Mouse (Mus musculus) skeletal muscle tissue, adult 2 months (tissue): ENCODE results near the gene Ptprg.
A peak's percentile ranks its signal among the peaks of the same experiment; 100 is the strongest.
"Not testable (repeated sequence)": the region's sequence is repeated elsewhere in the genome, so short reads cannot be mapped to it uniquely, and the experiment has no call there.

Experiments used
- DNase-seq: peaks from one replicate; pipeline ENCODE4 v3.0.0-alpha.2; 2012; ENCODE audit warnings: low read depth, low spot score

The Ptprg gene

DNA sequence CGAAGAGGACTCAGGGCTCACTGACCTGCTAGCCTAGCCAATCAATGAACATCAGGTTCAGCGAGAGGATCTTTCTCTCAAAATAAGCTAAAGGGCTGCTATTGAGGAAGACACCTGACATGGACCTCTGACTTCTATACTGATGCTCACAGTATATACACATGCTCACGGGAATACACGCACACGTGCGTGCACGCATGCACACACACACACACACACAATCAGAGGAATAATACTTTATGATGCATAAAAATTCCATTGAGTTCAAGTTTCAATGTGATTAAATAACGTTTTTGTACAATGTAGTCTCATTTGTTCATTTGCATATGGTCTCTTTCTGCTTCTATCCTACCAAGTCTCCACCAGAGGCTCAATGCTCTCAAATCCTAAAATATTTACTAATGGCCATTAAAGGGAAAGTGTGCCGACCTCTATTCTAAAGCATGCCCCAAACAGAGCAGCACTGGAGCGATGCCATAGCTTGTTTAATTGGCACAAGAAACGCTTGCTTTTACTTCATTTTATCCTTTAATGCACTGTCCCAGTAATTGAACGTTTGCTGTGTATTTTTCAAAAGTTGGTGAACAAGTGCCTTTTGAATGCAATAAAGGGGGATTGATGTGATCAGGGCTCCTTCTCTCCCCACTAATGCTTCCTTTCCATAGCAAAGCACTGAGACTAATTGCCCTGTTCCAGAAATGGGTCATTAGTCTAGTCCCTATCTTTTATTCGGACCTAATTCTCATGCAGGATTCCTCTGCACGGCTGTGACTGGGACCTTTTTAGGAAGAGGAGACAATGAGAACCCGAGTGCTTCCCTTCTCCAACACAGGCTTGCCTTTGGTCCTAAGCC, 407.2 kb downstream of the Ptprg start:
- no peak for DNase-seq

DNA sequence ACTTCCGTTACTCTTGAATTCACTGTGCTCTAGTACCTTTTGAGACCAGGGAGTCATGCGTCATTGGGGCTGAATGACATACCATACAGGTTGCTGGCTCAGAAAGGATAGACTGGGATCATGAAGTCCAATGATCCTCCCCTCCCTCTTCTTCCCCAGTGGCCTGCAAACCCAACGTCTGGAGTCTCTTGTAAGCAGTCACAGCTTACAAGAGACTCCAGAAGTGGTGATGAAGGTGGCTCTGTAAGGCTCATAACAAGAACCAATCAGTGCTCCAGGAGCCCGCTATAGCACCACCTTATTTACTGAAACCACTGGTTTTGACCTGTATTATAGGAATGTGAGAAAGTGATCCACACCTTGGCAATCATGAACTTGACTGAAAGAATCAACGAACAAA, 408.8 kb downstream of the Ptprg start:
- DNase-seq, result no peak

DNA sequence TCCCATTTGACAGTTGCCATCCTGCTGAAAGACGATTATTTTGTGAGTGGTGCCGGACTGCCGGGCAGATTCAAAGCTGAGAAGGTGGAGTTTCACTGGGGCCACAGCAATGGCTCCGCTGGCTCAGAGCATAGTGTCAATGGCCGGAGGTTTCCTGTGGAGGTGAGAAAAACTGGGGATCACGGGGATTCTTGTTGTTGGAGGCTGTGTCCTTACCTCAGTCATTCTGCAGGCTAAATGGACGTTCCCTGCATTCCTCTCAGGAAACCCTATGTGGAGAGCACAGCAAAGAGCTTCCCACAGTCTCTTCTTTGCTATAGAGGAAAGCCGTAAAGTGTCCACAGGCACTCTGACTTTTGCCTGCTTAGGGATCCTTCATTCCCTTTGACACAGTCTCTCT, 409.2 kb downstream of the Ptprg start:
- DNase-seq, result no peak

DNA sequence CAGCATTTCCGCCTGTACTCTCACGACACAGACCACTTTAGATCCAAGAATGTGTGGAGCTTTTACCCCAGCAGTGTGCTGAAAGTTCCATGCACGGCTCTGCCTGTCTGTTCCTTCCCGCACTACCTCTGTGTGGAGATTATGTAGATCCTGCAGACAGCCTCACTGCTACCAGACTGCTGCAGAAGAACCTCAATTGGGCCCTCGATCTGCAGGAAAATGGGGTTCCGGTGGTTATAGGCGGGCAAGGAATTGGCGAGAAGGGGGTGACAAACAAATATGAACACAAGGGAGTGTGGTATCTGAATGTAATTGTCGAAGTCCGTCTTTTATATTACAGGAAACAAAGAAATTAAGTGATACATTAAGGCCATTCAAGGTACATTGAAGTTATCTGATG, 410.5 kb downstream of the Ptprg start:
- DNase-seq, result no peak

DNA sequence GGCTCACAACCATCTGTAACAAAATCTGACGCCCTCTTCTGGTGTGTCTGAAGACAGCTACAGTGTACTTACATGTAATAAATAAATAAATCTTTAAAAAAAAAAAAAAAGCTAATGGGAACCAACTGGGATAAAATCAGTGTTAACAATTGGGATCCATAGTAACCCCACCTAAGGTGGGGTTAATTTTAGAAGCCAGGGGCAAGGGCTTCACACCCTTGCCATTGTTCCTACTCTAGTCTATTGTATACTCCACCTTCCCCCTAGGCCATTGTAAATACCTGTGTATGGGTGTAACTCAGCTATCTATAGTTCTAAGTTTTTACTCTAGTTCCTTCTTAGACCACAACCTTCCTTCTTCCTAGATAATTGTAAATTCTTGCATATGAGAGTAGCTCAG, 411.0 kb downstream of the Ptprg start:
- DNase-seq, result not testable (repeated sequence)

DNA sequence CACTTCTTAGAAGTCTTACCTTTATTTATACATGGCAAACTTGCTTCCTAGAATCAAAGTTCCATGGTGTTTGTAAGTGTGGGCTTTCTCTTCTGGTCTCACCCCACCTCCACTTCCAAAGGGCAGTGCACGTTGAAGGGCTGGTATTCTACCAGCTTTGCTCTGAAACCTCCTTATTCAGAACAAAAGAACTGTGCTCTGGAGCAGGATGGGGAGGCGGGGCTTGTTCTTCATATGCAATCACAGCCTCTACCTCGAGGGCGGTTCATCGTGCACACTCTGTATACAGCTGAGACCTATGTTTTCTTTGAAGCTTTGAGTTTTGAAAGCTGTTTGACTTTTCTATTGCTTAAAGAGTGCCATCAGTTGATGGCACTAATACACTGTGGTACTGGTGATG, 412.5 kb downstream of the Ptprg start:
- DNase-seq, result no peak

DNA sequence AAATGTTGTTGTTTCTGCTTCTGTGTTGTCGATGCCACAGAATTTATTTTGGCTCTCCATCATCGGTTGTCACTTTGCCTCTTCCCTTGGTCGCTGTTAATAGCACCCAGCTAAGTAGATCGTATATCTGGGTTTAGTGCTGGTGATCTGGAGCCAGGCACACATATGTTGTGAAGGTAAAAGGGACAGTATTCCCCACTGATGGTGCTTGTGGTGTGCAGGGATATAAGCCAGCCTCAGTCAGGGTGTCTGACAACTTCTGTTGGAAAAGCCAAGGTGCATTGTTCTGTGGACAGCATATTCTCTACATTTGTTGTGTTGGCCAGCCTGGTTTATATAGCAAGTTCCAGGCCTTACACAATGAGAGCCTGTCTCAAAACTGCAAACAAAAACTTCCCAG, 428.4 kb downstream of the Ptprg start:
- no peak for DNase-seq

DNA sequence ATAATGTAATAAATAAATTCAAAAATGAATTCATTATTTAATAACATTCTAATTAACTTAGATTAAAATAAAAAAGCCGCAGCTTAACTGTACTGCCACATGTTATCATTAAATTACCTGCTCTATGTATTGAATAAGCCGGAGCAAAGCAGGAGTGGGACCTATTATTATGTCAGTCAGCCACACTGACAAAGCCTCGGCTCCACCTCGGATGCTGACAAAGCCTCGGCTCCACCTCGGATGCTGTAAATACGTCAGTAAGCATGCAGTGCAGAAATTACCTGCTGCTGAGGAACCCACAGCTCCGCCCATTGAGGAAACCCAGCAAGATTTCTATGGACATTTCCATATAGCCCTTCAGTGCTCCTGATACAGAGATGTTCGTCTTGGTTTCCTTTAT, 429.7 kb downstream of the Ptprg start:
- DNase-seq, result no peak

DNA sequence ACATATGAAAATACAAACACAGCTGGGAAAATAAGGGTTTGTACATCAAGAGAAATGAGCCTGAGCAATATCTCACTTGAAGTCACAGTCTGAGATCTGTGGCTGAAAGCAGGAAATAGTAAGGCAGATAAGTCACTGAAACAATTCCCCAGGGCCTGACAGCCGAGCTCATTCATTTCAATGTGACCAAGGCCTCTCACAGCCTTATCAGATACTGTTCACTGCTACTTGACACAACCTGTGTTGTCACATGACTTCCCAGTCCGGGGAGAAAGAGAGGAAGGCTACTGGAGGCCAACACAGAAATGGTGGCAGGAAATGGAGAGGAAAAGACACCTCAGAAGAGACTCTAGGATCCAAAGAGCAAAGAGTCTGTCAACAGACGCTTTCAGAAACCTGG, 430.8 kb downstream of the Ptprg start:
- no peak for DNase-seq

DNA sequence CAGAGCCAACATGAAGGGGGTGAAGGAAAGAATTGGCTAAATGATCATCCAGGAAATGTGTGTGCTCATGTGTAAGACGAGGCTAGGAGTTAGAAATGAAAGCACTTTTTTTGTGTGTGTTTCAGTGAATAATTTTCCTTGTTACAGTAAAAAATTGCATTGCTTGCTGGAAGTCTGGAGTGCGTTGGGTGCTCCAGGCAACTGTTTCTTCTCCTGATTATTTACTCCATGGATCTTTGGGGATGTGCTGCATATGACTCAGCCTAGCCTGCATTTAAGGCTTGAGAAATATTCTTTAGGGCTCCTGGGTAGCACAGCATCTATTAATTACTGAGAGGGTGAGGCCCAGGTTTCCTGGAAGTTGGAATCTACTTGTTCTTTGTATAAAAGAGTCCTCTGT, 435.6 kb downstream of the Ptprg start:
- no peak for DNase-seq

DNA sequence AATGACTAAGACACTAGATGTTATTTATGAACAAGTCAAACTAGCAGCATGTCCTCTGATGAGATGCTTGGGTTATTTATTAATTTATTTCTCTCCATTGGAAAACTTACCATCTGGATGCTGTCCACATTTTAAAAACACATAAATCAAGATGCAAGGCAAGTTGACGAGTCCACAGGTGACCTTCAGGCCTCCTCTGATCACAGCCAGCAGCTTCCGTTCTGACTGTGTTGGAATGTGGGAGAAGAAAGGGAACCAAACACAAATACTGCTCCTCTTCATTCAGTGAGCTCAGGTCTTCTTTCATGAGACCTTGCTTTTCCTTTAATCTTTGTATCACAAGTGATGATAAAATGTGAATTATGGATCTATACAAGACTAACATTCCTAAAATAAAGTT, 437.8 kb downstream of the Ptprg start:
- DNase-seq, result no peak

DNA sequence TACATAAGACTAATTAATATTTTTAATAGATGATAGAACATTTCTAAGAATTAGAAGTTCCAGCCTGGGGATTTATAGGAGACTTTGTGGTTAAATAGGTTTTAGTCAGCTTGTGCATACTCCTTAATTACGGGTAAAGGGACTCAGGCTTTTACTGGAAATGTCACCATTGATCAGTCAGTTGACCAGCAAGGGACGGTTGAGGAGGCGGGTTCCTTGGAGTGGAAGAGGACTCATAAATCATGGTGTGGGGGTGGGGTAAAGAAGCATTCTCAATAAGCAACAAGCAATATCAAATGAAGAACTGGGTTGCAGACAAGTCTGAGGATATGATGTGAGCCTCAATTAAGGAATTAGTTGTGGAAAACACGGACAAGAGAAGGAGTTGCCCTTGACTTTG, 438.8 kb downstream of the Ptprg start:
- DNase-seq, result no peak

DNA sequence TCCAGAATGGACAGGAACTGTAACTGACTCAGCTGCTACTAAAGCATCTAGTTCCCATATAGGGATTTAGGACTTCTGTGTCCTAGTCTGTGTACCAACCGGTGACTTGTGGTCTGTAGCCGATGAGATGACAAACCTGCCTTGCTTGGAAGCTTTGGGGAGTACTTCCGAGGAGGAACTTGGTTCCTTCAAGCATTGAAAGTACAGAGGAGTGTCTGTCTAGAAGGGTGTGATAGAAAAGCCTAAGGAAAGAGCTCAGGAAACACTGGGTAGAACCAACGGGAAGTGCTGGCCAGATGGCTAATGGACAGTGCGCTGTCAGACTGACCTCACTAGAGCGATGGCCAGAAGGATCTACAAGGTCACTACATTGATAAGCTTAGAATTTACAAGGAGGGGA, 439.2 kb downstream of the Ptprg start:
- no peak for DNase-seq

DNA sequence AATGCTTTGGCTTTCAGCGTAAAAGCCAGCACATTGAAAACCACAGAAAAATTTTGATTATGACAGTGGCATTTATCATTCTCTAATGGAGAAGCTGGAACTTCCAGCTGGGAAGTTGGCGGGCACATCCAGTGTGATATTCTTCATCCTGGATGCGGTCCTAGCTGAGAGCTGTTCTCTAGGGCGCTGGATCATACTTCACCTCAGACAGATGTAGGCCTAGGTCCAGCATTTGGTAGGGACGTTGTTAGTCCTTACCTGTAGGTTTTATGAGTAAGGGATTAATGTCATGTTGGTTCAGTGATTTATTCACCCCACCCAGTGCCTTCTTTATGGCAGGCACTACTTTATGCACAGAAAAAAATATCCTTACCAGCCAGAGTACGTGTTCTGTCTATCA, 444.2 kb downstream of the Ptprg start:
- no peak for DNase-seq

DNA sequence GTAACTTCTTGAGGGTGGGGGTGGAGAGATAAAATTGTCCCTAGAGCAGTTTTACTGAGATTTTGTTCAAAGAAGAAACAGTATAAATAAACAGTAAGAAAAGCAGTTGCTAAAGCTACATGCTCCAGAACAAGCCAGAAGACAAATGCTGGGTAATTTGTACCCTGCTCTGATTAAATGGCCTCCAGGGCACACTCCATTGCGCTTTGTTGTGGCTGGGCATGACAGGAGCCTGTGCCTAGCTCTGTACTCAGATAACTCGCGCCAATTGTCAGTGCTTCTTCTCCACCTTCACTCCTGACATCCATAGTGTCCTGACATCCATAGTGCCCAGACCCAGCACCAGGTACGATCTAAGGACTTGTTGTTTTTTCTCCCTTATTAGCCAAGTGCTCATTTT, 445.1 kb downstream of the Ptprg start:
- no peak for DNase-seq

DNA sequence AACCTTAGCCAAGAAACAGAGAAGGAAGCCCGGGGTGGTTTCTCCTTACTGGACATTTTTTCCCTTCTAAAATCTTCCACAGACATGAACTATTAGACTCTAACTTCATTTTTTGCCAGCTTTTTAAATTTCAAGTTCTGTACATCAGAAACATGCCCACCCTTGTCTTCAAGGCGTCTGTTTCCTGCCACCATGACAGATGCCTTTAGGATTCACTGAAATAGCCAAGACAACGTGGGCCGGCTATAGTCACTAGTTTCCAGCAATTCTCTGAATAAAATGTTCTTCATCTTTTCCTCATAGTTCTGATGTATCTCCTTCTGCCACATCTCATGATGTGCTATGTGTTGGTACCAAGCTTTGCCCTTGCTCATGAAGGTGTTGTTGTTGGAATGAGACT, 450.7 kb downstream of the Ptprg start:
- DNase-seq, result no peak

DNA sequence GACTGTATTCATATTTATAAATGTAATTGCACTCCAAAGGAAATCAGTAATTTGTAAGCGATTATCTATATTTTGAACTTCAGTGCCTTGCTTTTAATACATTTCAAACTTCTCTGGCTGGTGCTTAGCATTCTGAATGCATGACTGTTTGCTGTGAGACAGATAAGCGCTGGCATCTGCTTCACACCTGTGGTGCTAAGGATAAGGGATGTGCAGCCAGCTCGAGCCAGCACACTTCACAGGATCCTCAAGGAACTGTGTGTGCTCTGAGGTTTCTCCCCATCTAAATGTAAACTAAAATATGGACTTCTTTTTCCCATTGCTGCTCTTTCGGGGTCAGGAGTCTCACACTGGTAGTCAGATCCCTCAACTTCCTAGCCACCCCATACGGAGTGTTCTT, 458.4 kb downstream of the Ptprg start:
- no peak for DNase-seq

DNA sequence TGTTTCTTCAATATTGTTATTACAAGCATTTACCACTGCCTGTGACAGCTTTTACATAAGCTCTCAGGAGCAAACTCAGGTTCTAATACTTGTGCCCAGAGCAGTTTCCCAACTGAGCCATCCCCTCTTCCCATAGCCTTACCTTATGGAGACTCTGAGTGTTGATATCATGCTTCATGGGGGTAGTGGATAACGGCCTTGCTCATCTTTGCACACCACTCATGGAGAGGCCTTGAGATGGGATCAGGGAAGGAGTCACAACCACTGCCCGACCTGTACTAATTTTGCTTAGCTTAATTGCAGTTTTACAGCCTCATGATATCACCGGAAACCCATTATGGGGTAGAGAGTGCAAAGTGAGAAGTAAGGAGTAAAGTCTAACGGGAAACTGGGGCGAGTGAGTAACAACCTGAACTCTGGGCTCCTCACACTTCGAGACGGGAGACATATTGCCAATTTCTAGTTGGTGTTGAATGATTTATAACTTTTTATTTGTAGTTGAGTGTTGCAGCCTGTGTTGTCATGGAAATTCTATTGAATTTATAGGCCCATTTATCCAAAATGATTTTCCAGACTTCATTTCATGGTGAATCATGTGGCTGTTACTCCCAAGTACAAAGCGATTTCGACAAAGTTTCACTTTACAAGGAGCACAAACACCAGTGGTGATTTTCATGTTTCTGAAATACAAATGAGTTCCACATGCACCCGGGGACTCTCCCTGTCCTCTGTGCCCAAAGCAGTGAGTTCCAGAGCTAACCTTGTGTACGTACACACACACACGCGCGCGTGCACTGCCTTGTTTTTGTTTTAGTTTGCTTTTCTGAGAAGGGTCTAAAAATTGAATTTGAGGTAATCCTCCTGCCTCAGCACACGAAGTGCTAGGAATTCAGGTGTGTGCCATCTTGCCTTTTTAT, 472.7 kb downstream of the Ptprg start:
- peak; percentile 10 for DNase-seq

DNA sequence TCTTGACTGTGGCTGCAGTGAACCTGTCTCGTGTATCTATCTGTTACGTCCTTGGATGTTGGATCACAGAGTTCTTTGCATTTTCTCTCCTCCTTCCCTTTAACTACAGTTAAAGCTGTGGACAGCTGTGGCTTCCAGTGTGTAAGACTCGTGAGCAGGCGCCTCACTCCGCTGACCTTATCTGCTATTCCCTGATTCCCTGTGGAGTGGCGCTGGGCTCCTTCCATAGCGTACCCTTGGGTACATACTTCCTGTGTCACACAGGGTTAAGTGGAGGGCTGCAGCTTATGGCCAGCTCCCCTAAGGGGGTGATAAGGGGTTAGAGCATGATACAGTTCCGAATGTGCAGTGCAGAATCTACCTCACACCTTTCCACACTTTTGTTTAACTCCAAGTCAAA, 473.9 kb downstream of the Ptprg start:
- no peak for DNase-seq

DNA sequence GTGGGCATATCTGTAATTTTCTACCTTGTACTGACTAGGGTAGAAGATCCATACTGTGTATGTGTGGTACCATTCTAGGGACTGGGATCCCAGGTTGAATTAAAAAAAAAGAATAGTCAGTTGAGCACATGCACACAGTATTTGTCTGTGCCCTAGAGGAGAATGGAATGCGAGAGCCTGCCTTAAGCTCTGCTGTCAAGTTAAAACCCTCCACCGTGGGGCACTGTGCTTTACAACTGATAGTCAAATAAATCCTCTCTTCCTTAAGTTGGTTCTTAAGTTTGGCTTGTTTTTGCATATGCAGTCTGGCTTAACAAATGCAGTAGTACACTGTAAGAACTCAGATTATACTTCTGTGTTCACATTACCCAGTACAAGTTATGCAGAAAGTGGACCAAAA, 476.6 kb downstream of the Ptprg start:
- DNase-seq, result no peak

DNA sequence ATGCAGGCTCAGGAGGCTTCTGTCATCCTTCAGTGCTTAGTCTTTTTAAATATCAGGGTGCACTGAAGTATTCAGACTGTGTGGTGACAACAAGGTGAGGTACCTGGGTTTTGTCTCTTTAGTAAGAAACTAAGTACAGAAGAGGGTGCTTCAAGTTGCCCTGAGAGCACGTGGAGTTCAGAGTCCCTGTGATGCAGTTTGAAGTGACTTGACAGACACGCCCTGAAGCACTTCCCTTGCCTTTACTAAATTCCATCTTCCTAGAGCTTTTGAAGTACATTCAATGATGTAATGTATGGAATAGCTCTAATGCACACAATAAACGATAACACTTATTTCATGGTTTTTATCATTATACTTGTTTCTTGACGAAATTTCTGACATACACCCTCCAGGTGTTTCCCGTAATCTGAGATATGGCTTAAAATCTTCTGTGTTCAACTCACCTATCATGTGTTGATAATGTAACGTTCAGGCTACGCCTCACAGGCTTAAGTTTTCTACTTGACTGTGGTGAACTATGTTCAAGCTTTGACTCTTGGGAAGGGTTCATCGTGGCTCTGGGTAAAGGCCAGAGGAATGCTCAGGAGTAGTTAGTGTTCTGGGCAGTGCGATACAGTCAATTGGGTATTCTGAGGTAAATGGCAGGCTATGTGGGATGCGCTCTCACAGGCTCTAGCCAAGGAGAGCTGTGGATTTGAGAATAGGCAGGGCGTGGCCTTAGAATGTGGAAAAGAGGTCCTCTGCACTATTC, 483.4 kb downstream of the Ptprg start:
- DNase-seq, result no peak

DNA sequence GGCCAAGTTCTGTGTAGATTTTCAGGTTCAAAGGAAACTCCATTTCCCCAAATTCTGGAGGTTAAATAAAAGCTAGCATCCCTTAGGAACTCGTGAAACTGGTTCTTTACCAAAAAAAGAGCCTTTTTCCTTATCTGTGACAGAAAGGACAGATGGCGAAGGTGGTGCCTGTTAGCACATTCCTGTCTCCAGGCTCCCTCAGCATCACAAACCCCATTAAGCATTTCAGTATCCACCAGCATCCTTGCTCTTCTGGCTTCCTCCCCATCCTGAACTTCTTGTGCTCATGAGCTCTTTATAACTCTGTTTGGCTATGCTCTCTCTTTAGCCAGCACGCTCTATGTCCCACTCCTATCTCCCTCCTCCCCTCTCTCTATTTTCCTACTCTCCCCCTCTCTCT, 486.4 kb downstream of the Ptprg start:
- no peak for DNase-seq
